Mouse (Mus musculus) olfactory bulb, adult 2 months (tissue): Measurements from ENCODE around the gene Galnt3.
A peak's percentile ranks its signal among the peaks of the same experiment; 100 is the strongest.

Experiments used
- CTCF ChIP-seq: fragments of 200-500 bp; IDR thresholded peaks from 2 replicates; pipeline ENCODE4 v1.5.1; 2012; ENCODE audit warnings: low read depth, mild to moderate bottlenecking, low read length, moderate library complexity; ENCODE audit not compliant: insufficient read depth
- POLR2A ChIP-seq: fragments of 200-500 bp; IDR thresholded peaks from 2 replicates; pipeline ENCODE4 v1.6.1; 2012; ENCODE audit warnings: mild to moderate bottlenecking, low read depth, low read length, moderate library complexity; ENCODE audit not compliant: insufficient read depth

DNA sequence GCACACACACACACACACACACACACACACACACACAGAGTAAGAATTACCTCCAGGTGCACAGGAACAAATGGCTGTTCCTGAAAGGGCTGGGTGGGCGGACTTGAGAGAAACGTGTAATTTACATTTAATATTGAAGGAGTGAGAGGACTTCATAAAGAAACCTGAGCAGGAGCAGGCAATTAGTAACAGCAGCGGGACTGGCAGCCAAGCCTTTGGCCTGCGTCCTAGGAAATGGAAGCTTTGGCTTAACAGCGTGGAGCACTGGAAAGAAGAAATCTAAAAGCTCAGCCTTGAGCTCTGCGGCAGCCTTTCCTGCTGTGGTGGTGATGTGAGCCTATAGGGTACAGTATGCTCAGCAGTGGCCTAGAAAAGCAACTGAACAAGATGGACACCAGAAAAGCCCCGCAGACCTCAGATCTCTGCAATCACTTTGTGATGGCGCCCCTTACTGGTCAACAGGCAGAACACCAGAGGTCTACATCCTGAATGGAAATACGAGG, 82.8 kb downstream of the Galnt3 start:
- TF ChIP-seq CTCF (peak; percentile 31; the same call in 1 of the 2 replicates), POLR2A (no peak)
